Mouse (Mus musculus) G1E-ER4 (cell line): ENCODE data around the gene Cd200r1. TPM values are rescaled to one million over a fixed set of nuclear protein-coding genes. Genes with fewer than 3 reads are reported as not detected.
A peak's percentile ranks its signal among the peaks of the same experiment; 100 is the strongest.

Source experiments
- GATA1 ChIP-seq: IDR thresholded peaks from one replicate; pipeline ENCODE4 v1.8.0; 2012; ENCODE audit warnings: low read length, inconsistent platforms
- polyA plus RNA-seq: library from polyadenylated mRNA; stranded (reverse); fragments of >175 nt; gene quantifications from 2 replicates; pipeline ENCODE4 v1.2.3, GENCODE M21; 2012

Cd200r1 gene
- 0.40 and 0.69 TPM in 2 replicates for polyA plus RNA-seq

- TF ChIP-seq GATA1 = no peak
These were observed at the start of gene Cd200r1 for GRCm38 (mm10) chr16:44765555-44766319. Cd200r1 (plus strand) TSS chr16:44765736.

GRCm38 (mm10) chr16:44716305-44717140, 49.0 kb upstream of the Cd200r1 start:
- TF ChIP-seq GATA1 = no peak

- no peak for TF ChIP-seq GATA1
These were observed 48.3 kb upstream of the Cd200r1 start for GRCm38 (mm10) chr16:44717141-44717634.

- no peak for TF ChIP-seq GATA1
These were observed 47.7 kb upstream of the Cd200r1 start for GRCm38 (mm10) chr16:44717838-44718237.

GRCm38 (mm10) chr16:44719349-44719748, 46.2 kb upstream of the Cd200r1 start:
- TF ChIP-seq GATA1 = no peak

- no peak for TF ChIP-seq GATA1
These were observed 45.0 kb upstream of the Cd200r1 start for GRCm38 (mm10) chr16:44720518-44720917.

GRCm38 (mm10) chr16:44722666-44723065, 42.9 kb upstream of the Cd200r1 start:
- no peak for TF ChIP-seq GATA1

GRCm38 (mm10) chr16:44724083-44724787, 41.3 kb upstream of the Cd200r1 start, which contains the start of gene Nepro:
Nepro (plus strand) TSS chr16:44724301.
- TF ChIP-seq GATA1 = no peak

GRCm38 (mm10) chr16:44724847-44725246, 40.7 kb upstream of the Cd200r1 start:
- TF ChIP-seq GATA1 = no peak

GRCm38 (mm10) chr16:44725286-44726223, 40.0 kb upstream of the Cd200r1 start:
- no peak for TF ChIP-seq GATA1

- TF ChIP-seq GATA1 = peak; percentile 64
These were observed 38.0 kb upstream of the Cd200r1 start for GRCm38 (mm10) chr16:44727525-44727924.

- TF ChIP-seq GATA1 = no peak
These were observed 31.5 kb upstream of the Cd200r1 start for GRCm38 (mm10) chr16:44734059-44734458.

- TF ChIP-seq GATA1 = no peak
These were observed 29.9 kb upstream of the Cd200r1 start for GRCm38 (mm10) chr16:44735676-44736075.

GRCm38 (mm10) chr16:44736118-44736517, 29.4 kb upstream of the Cd200r1 start:
- TF ChIP-seq GATA1 = no peak
